Mouse (Mus musculus): ENCODE measurements around the gene Stag3. TPM values are rescaled to one million over a fixed set of nuclear protein-coding genes. Genes with fewer than 3 reads are reported as not detected.

Stag3 gene
- polyA plus RNA-seq, 1 experiment: 16.5 TPM

GRCm38 (mm10) chr5:138258993-138259392, 21.0 kb upstream of the Stag3 start:
- H3K27ac ChIP-seq (ENCODE audit: insufficient read depth, low read length): no peak overlapping the region
- H3K9ac ChIP-seq (ENCODE audit: low read depth, poor library complexity, severe bottlenecking): no peak overlapping the region
- no peak for TF ChIP-seq EP300 (IDR thresholded peaks at IDR 0.05; ENCODE audit: insufficient read depth, low read depth, low read length)
- TF ChIP-seq CTCF (IDR thresholded peaks at IDR 0.05; ENCODE audit: low read depth, low read length): no peak
- no peak for TF ChIP-seq POLR2A (IDR thresholded peaks at IDR 0.05; ENCODE audit: insufficient read depth, low read length)
- H3K9me3 ChIP-seq (replicated peaks; ENCODE audit: control insufficient read depth, insufficient read depth, low read length, poor library complexity, severe bottlenecking): no peaks in the 10 kb centered on the region
- no peaks in the 10 kb centered on the region for H3K27me3 ChIP-seq (ENCODE audit: control insufficient read depth, insufficient read depth, low read length, poor library complexity, severe bottlenecking)
- no peak overlapping the region for H3K4me3 ChIP-seq (ENCODE audit: low read depth, low read length)
- no peaks in the 10 kb centered on the region for H3K4me1 ChIP-seq (ENCODE audit: control insufficient read depth, insufficient read depth, low read length)
- H3K36me3 ChIP-seq (ENCODE audit: control insufficient read depth, insufficient read depth, low read length, poor library complexity, severe bottlenecking): peaks cover 10% of the 10 kb centered on the region; the same call in 1 of the 2 replicates

- TF ChIP-seq CTCF (IDR thresholded peaks at IDR 0.05; ENCODE audit: low read depth, low read length): no peak
- no peak for TF ChIP-seq EP300 (IDR thresholded peaks at IDR 0.05; ENCODE audit: insufficient read depth, low read depth, low read length)
- no peak for TF ChIP-seq POLR2A (IDR thresholded peaks at IDR 0.05; ENCODE audit: insufficient read depth, low read length)
- no peaks in the 10 kb centered on the region for H3K4me1 ChIP-seq (ENCODE audit: control insufficient read depth, insufficient read depth, low read length)
- no peak overlapping the region for H3K27ac ChIP-seq (ENCODE audit: insufficient read depth, low read length)
- H3K36me3 ChIP-seq (ENCODE audit: control insufficient read depth, insufficient read depth, low read length, poor library complexity, severe bottlenecking): peaks cover 10% of the 10 kb centered on the region; the same call in 1 of the 2 replicates
- H3K9me3 ChIP-seq (replicated peaks; ENCODE audit: control insufficient read depth, insufficient read depth, low read length, poor library complexity, severe bottlenecking): no peaks in the 10 kb centered on the region
- H3K4me3 ChIP-seq (ENCODE audit: low read depth, low read length): no peak overlapping the region
- H3K9ac ChIP-seq (ENCODE audit: low read depth, poor library complexity, severe bottlenecking): no peak overlapping the region
- H3K27me3 ChIP-seq (ENCODE audit: control insufficient read depth, insufficient read depth, low read length, poor library complexity, severe bottlenecking): no peaks in the 10 kb centered on the region
These were observed 20.0 kb upstream of the Stag3 start for GRCm38 (mm10) chr5:138260051-138260450.

DNA sequence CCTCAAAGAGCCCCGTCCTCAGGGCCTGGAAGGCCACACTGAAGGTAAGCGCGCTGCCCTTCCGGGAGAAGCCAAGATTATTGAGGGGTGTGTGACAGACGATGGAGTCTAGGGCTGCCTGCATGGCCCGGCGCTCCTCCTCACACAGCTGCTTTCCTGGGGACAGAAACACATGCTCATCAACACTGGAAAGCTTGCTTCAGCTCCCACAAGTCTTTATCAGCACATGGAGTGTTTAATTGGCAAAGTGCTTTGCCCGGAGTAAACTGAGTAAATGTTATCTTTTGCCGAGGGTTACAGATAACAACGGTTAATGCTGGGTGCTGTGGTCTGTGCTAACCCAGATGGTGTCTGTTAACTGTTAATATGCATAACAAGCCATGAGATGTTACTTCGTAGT, 19.2 kb upstream of the Stag3 start:
- no peaks in the 10 kb centered on the region for H3K27me3 ChIP-seq (ENCODE audit: control insufficient read depth, insufficient read depth, low read length, poor library complexity, severe bottlenecking)
- no peaks in the 10 kb centered on the region for H3K9me3 ChIP-seq (replicated peaks; ENCODE audit: control insufficient read depth, insufficient read depth, low read length, poor library complexity, severe bottlenecking)
- H3K27ac ChIP-seq (ENCODE audit: insufficient read depth, low read length): no peak overlapping the region
- no peaks in the 10 kb centered on the region for H3K4me1 ChIP-seq (ENCODE audit: control insufficient read depth, insufficient read depth, low read length)
- TF ChIP-seq POLR2A (IDR thresholded peaks at IDR 0.05; ENCODE audit: insufficient read depth, low read length): no peak
- no peak overlapping the region for H3K4me3 ChIP-seq (ENCODE audit: low read depth, low read length)
- H3K36me3 ChIP-seq (ENCODE audit: control insufficient read depth, insufficient read depth, low read length, poor library complexity, severe bottlenecking): peaks cover 10% of the 10 kb centered on the region; the same call in 1 of the 2 replicates
- no peak overlapping the region for H3K9ac ChIP-seq (ENCODE audit: low read depth, poor library complexity, severe bottlenecking)

- no peak overlapping the region for H3K4me3 ChIP-seq (ENCODE audit: low read depth, low read length)
- H3K9me3 ChIP-seq (replicated peaks; ENCODE audit: control insufficient read depth, insufficient read depth, low read length, poor library complexity, severe bottlenecking): no peaks in the 10 kb centered on the region
- peaks cover 10% of the 10 kb centered on the region; the same call in 1 of the 2 replicates for H3K36me3 ChIP-seq (ENCODE audit: control insufficient read depth, insufficient read depth, low read length, poor library complexity, severe bottlenecking)
- no peaks in the 10 kb centered on the region for H3K27me3 ChIP-seq (ENCODE audit: control insufficient read depth, insufficient read depth, low read length, poor library complexity, severe bottlenecking)
- no peak overlapping the region for H3K27ac ChIP-seq (ENCODE audit: insufficient read depth, low read length)
- H3K4me1 ChIP-seq (ENCODE audit: control insufficient read depth, insufficient read depth, low read length): no peaks in the 10 kb centered on the region
- H3K9ac ChIP-seq (ENCODE audit: low read depth, poor library complexity, severe bottlenecking): no peak overlapping the region
- TF ChIP-seq CTCF (IDR thresholded peaks at IDR 0.05; ENCODE audit: low read depth, low read length) (no peak), POLR2A (IDR thresholded peaks at IDR 0.05; ENCODE audit: insufficient read depth, low read length) (no peak), EP300 (IDR thresholded peaks at IDR 0.05; ENCODE audit: insufficient read depth, low read depth, low read length) (no peak)
These were observed 18.0 kb upstream of the Stag3 start for GRCm38 (mm10) chr5:138262001-138262400.

DNA sequence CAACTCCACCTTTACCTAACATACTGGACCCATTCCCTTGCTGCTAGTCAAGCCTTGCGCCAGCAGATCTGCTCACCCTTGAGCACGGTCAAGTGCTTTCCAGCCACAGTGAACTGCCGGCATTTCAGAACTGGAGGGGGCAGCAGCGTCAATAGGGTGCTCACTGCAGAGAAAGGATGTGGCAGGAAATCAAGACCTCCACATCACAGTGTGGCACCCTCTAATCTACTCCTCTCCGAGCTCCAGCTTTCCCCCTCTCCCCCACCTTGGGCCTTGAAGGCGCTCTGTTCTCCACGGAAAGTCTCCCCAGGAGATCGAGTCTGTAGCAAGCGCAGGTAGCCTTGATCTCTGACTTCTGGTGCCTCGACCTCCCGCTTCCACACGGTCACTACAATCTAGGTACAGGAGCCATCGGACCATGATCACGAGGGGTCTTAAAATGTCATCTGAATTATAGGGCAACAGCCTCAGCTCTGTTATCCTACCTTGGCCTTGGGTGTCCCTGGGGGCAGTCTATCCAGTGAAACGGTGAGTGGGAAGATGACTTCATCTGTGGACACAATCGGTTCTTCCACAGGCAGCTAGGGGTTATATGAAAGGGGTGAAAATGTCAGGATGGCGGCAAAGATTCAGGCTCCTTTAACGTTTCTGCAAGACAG, 17.3 kb upstream of the Stag3 start:
- no peak overlapping the region for H3K27ac ChIP-seq (ENCODE audit: insufficient read depth, low read length)
- H3K9me3 ChIP-seq (replicated peaks; ENCODE audit: control insufficient read depth, insufficient read depth, low read length, poor library complexity, severe bottlenecking): no peaks in the 10 kb centered on the region
- TF ChIP-seq EP300 (IDR thresholded peaks at IDR 0.05; ENCODE audit: insufficient read depth, low read depth, low read length): no peak
- TF ChIP-seq POLR2A (IDR thresholded peaks at IDR 0.05; ENCODE audit: insufficient read depth, low read length): no peak
- TF ChIP-seq CTCF (IDR thresholded peaks at IDR 0.05; ENCODE audit: low read depth, low read length): no peak
- H3K4me3 ChIP-seq (ENCODE audit: low read depth, low read length): peak overlapping the region; percentile 84
- no peaks in the 10 kb centered on the region for H3K4me1 ChIP-seq (ENCODE audit: control insufficient read depth, insufficient read depth, low read length)
- H3K27me3 ChIP-seq (ENCODE audit: control insufficient read depth, insufficient read depth, low read length, poor library complexity, severe bottlenecking): no peaks in the 10 kb centered on the region
- peaks cover 10% of the 10 kb centered on the region; the same call in 1 of the 2 replicates for H3K36me3 ChIP-seq (ENCODE audit: control insufficient read depth, insufficient read depth, low read length, poor library complexity, severe bottlenecking)
- H3K9ac ChIP-seq (ENCODE audit: low read depth, poor library complexity, severe bottlenecking): peak overlapping the region; percentile 88
